Mouse (Mus musculus): ENCODE measurements around the gene 2900026A02Rik. TPM values are rescaled to one million over a fixed set of nuclear protein-coding genes. Genes with fewer than 3 reads are reported as not detected.
A peak's percentile ranks its signal among the peaks of the same experiment; 100 is the strongest.

The 2900026A02Rik gene
- polyA plus RNA-seq, 1 experiment = 2.2 TPM

DNA sequence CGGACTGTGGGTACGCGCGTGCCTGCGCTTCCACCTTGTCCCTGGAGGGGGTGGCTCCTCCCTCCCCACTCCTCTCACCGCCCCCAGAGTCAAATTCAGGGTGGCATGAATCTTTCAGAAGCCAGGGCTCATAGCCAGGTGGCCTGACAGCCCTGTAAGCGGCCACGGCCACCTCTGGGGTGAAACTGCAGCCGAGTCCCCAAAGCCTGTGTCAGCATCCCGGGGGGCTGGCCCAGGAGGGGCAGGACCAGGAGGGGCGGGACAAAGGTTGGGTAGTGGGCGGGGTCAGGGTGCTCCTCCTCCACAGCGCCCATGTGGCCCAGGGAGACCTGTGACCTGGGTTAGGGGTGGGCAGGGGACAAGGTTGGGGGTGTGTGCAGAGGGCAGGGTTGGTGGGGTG lies 57.9 kb downstream of the 2900026A02Rik start:
- Histone ChIP-seq H3K36me3 (ENCODE audit: control insufficient read depth, insufficient read depth, low read length) (no peaks in the 10 kb centered on the region), H3K27me3 (ENCODE audit: control insufficient read depth, insufficient read depth, low read length) (no peaks in the 10 kb centered on the region), H3K4me1 (ENCODE audit: control insufficient read depth, insufficient read depth, low read length) (peaks cover 31% of the 10 kb centered on the region), H3K4me3 (ENCODE audit: control insufficient read depth, low read depth, low read length) (peak overlapping the region; percentile 39), H3K27ac (ENCODE audit: control insufficient read depth, insufficient read depth, low read depth, low read length) (no peak overlapping the region)
- peak; percentile 18; the same call in 1 of the 2 replicates for TF ChIP-seq POLR2A (IDR thresholded peaks at IDR 0.05; ENCODE audit: control insufficient read depth, low read depth, low read length)
- no peak for TF ChIP-seq CTCF (IDR thresholded peaks at IDR 0.05; ENCODE audit: control insufficient read depth, insufficient read depth, insufficient replicate concordance, low read depth, low read length)

- H3K4me3 ChIP-seq (ENCODE audit: control insufficient read depth, low read depth, low read length) = peak overlapping the region; percentile 39
- H3K4me1 ChIP-seq (ENCODE audit: control insufficient read depth, insufficient read depth, low read length) = peaks cover 31% of the 10 kb centered on the region
- H3K36me3 ChIP-seq (ENCODE audit: control insufficient read depth, insufficient read depth, low read length) = no peaks in the 10 kb centered on the region
- TF ChIP-seq CTCF (IDR thresholded peaks at IDR 0.05; ENCODE audit: control insufficient read depth, insufficient read depth, insufficient replicate concordance, low read depth, low read length) (no peak), POLR2A (IDR thresholded peaks at IDR 0.05; ENCODE audit: control insufficient read depth, low read depth, low read length) (no peak)
- H3K27me3 ChIP-seq (ENCODE audit: control insufficient read depth, insufficient read depth, low read length) = no peaks in the 10 kb centered on the region
- no peak overlapping the region for H3K27ac ChIP-seq (ENCODE audit: control insufficient read depth, insufficient read depth, low read depth, low read length)
These were observed 58.3 kb downstream of the 2900026A02Rik start for GRCm38 (mm10) chr5:113162699-113163098.

DNA sequence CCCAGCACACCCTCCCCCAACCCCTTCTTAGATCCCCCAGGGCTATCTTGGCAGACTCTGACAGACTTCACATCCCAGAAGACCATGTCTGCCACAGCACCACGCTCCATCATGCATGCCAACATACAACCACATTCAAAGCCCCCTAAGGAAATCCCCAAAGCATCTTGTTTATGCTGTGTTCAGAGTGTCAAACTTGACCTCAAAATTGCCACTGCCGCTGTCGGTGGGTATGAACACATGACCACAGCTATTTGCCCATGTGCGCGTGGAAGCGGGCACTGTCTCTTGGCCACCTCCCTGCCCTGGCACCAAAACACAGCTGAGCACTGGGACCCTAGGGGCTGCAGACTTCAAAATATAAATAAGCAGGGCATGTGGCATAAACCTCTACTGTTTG lies 59.5 kb downstream of the 2900026A02Rik start:
- TF ChIP-seq CTCF (IDR thresholded peaks at IDR 0.05; ENCODE audit: control insufficient read depth, insufficient read depth, insufficient replicate concordance, low read depth, low read length) (no peak), POLR2A (IDR thresholded peaks at IDR 0.05; ENCODE audit: control insufficient read depth, low read depth, low read length) (no peak)
- Histone ChIP-seq H3K36me3 (ENCODE audit: control insufficient read depth, insufficient read depth, low read length) (no peaks in the 10 kb centered on the region), H3K27ac (ENCODE audit: control insufficient read depth, insufficient read depth, low read depth, low read length) (no peak overlapping the region), H3K27me3 (ENCODE audit: control insufficient read depth, insufficient read depth, low read length) (no peaks in the 10 kb centered on the region), H3K4me1 (ENCODE audit: control insufficient read depth, insufficient read depth, low read length) (peaks cover 31% of the 10 kb centered on the region), H3K4me3 (ENCODE audit: control insufficient read depth, low read depth, low read length) (no peak overlapping the region)

GRCm38 (mm10) chr5:113160320-113160719 lies 60.7 kb downstream of the 2900026A02Rik start:
- H3K36me3 ChIP-seq (ENCODE audit: control insufficient read depth, insufficient read depth, low read length) = no peaks in the 10 kb centered on the region
- H3K4me3 ChIP-seq (ENCODE audit: control insufficient read depth, low read depth, low read length) = no peak overlapping the region
- TF ChIP-seq CTCF (IDR thresholded peaks at IDR 0.05; ENCODE audit: control insufficient read depth, insufficient read depth, insufficient replicate concordance, low read depth, low read length) (no peak), POLR2A (IDR thresholded peaks at IDR 0.05; ENCODE audit: control insufficient read depth, low read depth, low read length) (no peak)
- no peak overlapping the region for H3K27ac ChIP-seq (ENCODE audit: control insufficient read depth, insufficient read depth, low read depth, low read length)
- H3K4me1 ChIP-seq (ENCODE audit: control insufficient read depth, insufficient read depth, low read length) = peaks cover 22% of the 10 kb centered on the region
- H3K27me3 ChIP-seq (ENCODE audit: control insufficient read depth, insufficient read depth, low read length) = no peaks in the 10 kb centered on the region

GRCm38 (mm10) chr5:113158759-113159355 lies 62.2 kb downstream of the 2900026A02Rik start:
- no peak for TF ChIP-seq CTCF (IDR thresholded peaks at IDR 0.05; ENCODE audit: control insufficient read depth, insufficient read depth, insufficient replicate concordance, low read depth, low read length)
- TF ChIP-seq POLR2A (IDR thresholded peaks at IDR 0.05; ENCODE audit: control insufficient read depth, low read depth, low read length) = no peak
- Histone ChIP-seq H3K4me3 (ENCODE audit: control insufficient read depth, low read depth, low read length) (no peak overlapping the region), H3K27ac (ENCODE audit: control insufficient read depth, insufficient read depth, low read depth, low read length) (no peak overlapping the region), H3K4me1 (ENCODE audit: control insufficient read depth, insufficient read depth, low read length) (peaks cover 16% of the 10 kb centered on the region), H3K36me3 (ENCODE audit: control insufficient read depth, insufficient read depth, low read length) (no peaks in the 10 kb centered on the region), H3K27me3 (ENCODE audit: control insufficient read depth, insufficient read depth, low read length) (no peaks in the 10 kb centered on the region)

- H3K27me3 ChIP-seq (ENCODE audit: control insufficient read depth, insufficient read depth, low read length) = no peaks in the 10 kb centered on the region
- H3K4me3 ChIP-seq (ENCODE audit: control insufficient read depth, low read depth, low read length) = no peak overlapping the region
- H3K36me3 ChIP-seq (ENCODE audit: control insufficient read depth, insufficient read depth, low read length) = no peaks in the 10 kb centered on the region
- peaks cover 9% of the 10 kb centered on the region for H3K4me1 ChIP-seq (ENCODE audit: control insufficient read depth, insufficient read depth, low read length)
- TF ChIP-seq POLR2A (IDR thresholded peaks at IDR 0.05; ENCODE audit: control insufficient read depth, low read depth, low read length) (no peak), CTCF (IDR thresholded peaks at IDR 0.05; ENCODE audit: control insufficient read depth, insufficient read depth, insufficient replicate concordance, low read depth, low read length) (no peak)
- H3K27ac ChIP-seq (ENCODE audit: control insufficient read depth, insufficient read depth, low read depth, low read length) = no peak overlapping the region
These were observed 63.4 kb downstream of the 2900026A02Rik start for GRCm38 (mm10) chr5:113157588-113157987.

DNA sequence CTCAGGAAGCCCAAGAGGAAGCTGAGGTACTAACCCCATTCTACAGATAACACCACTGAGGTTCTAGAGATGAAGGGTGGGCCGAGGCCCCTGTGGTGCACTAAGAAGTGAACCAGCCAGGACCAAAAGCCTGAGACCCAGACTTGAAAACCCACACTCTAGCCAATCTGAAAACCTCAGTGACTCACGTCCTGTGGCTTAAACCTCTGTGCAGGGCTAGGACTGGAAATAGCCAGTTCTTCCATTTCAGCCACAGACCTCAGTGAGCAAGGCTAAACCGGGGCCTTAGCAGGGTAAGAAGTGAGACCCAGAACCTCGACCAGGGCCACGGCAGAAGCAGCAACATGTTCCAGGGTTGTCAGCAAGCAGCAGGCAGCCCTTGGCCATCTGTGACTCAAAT lies 64.0 kb downstream of the 2900026A02Rik start:
- H3K4me1 ChIP-seq (ENCODE audit: control insufficient read depth, insufficient read depth, low read length) = peaks cover 9% of the 10 kb centered on the region
- H3K36me3 ChIP-seq (ENCODE audit: control insufficient read depth, insufficient read depth, low read length) = no peaks in the 10 kb centered on the region
- TF ChIP-seq POLR2A (IDR thresholded peaks at IDR 0.05; ENCODE audit: control insufficient read depth, low read depth, low read length) = no peak
- TF ChIP-seq CTCF (IDR thresholded peaks at IDR 0.05; ENCODE audit: control insufficient read depth, insufficient read depth, insufficient replicate concordance, low read depth, low read length) = no peak
- no peaks in the 10 kb centered on the region for H3K27me3 ChIP-seq (ENCODE audit: control insufficient read depth, insufficient read depth, low read length)
- H3K27ac ChIP-seq (ENCODE audit: control insufficient read depth, insufficient read depth, low read depth, low read length) = no peak overlapping the region
- no peak overlapping the region for H3K4me3 ChIP-seq (ENCODE audit: control insufficient read depth, low read depth, low read length)

Measured in testis, adult 2 months (tissue).